Mouse (Mus musculus) left cerebral cortex, postnatal 4 days (tissue): ENCODE results near the gene Rras. TPM values are rescaled to one million over a fixed set of nuclear protein-coding genes. Genes with fewer than 3 reads are reported as not detected.
A peak's percentile ranks its signal among the peaks of the same experiment; 100 is the strongest.

ENCODE experiments used
- DNase-seq: peaks from one replicate; pipeline ENCODE4 v3.0.0-alpha.2; 2022
- intact Hi-C: fragments of 180-260 bp; cut with DNase I; formaldehyde crosslinking; loops from one replicate; pipeline ENCODE4 v1.15.1; 2025
- total RNA-seq, 2 experiments: library from RNA; stranded (reverse); gene quantifications; 2 replicates each; pipeline ENCODE4 v1.2.3; 2021

The Rras gene
- 1 to 10 TPM; 6.9 to 7.2 TPM for total RNA-seq

DNA sequence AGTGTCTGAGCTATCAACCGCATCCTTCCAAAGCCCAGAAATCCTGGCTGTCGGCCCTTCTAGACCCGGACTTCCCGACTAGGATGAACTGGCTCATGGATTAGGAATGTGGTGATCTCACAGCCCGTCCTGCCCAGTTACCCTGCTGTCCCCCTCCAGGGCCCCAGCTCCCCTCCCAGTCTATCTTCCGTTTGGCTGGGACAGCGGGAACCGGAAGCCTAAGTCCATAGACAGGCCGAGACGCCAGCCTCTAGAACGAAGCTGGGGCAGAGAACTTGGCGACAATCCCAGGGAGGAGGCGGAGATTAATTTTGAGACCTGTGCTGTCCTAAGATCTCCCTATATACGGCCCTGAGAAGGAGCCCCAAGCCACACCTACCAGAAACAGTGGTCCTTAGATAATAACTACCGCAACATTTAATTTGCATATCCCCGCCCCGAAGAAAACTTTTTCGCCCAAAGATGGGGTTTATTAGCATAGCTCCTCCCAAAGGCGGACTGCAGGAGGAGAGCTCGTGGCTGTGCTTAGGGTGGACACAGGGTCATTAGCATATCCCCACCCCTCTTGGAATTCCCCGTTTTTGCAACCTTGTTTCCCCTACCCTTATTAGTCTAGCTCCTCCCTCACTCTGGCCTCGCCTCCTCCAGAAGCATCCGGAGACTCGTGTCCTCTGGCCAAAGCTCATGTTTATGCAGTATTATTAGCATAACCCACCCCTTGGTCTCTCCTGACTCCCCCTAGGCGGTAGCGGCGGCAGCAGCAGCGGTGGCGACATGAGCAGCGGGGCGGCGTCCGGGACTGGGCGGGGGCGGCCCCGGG lies at the start of gene Rras:
Gene Rras, plus strand, starts transcription at position 720 of the 820 bp plus-strand sequence.
- peak; percentile 74 for DNase-seq
- intact Hi-C loops: no loop called here

DNA sequence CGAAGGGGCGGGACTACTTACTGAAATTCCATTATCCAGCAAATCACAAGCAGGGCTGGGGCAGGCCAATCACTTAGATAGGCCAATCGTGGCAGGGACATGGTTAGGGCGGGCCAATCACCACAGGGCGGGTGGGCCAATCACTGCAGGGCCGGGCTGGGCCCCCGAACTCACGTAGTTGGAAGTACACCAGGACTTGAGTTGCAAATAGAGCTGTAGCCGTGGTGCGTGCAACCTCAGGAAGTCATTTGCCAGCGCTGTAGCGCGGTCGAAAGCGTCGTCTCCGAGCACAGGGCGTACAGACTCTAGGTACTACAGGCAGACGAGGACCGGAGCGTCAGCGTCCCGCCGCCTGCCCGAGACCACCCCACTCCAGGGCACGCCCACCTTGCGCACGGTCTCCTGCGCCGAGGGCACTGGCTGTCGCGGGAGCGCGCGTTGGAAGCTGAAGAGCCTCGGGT lies 47.5 kb upstream of the Rras start:
- peak; percentile 93 for DNase-seq
- intact Hi-C loops: no loop called here

DNA sequence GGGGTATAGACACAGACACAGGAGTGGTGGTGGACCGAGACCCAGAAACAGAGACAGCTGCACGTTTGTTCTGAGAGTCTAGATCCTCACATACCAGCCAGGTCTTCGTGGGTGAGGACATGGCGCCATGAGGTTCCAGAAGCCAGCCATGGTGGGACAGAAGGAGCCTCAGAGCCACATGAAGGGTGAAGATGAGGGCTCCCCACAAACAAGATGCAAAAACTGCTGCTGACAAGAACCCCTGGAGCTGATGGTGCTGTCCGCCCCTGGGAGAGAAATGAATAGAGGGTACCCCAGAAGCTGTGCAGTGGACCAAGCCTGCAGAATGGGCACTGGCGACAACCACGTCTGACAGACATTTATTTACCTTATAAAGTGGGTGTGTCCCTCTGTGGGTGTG lies 46.6 kb upstream of the Rras start:
- DNase-seq: no peak
- intact Hi-C loops: no loop called here

DNA sequence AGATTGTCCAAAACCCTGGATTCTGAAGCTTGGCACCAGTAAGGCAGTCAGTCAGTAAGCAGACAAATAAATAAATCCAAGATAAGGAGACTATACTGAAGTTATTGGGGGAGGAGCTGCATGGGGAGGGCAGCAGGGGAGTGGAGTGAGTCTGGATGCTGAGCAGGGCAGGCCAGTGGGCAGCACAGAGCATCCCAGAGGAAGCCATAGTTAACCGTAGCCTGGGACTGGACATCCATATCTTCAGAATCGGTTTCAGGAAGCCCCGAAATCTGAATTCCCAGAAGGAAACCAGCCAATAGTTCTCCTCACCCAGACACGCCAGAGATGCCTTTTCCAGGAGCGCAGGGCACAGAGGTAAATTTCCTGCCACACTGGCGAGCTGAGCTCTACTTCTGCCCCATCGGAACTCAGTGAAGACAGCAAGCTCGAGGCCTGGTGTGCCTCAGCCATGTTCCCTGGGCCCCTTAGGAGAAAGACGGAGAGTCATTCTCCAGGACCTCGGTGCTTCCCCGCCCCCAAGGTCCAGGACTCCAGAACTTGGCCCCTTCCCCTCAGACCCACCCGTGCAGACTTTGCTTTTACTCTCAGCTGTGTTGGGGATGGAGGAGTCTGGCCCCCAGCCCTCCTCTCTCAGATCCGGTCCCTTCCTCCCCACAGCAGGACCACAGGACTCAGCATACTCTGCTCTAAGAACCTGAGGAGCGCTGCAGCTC lies 44.2 kb upstream of the Rras start:
- intact Hi-C loops: no loop called here

DNA sequence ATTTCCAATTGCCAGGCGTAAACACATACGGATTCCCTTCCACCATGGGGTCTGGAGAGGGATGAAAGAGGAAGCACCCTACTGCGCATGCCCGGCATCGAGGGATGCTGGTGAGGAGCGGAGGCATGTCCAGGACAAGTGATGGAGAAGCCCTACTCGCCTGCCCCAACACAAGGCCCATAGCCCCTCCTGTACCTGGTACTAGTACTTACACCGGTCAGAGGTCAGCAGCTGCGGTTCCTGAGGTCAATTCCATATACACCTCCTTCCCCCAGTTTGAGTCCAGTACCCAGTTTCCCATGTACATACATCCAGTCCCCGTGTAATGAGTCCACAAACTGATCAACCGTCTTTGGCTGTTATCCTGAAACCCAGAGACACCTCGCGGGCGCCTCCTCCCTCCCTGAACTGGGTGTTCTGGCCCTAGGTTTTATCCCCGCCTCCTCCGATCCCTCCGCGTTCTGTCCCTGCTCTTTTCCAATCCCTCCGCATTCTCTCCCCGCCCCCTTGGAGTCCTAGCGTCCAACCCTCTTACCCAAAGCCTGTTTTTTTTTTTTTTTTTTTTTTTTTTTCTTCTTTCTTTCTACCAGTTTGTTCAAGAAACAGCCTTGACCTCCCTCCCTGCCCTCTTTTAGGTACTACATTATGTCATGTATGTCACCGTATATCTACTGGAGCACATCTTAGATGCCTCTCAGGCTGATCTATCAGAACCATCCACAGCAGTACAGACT lies 43.2 kb upstream of the Rras start, which contains the start of gene Cpt1c:
Gene Cpt1c, minus strand, starts transcription at position 469 of the 734 bp plus-strand sequence.
- intact Hi-C loops: no loop called here

More for the DNA sequence above, 44.2 kb upstream of the Rras start:
- no peak for DNase-seq

DNA sequence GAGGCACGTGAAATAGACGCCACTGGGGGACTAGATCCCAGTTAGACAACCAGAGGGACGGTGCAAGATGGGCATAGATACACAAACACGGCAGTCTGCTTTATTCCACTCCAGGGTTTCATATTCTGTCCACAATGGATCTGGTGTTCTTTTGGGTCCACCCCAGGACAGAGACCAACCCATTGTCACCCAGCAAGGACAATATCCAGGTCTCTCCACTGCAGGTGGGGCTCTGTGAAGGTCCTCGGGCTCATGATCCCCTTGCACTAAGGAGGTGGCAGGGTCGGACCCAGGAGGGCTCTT lies 42.7 kb upstream of the Rras start:
- intact Hi-C loops: no loop called here
- no peak for DNase-seq

More for the DNA sequence above, 43.2 kb upstream of the Rras start, which contains the start of gene Cpt1c:
- peak; percentile 90 for DNase-seq

DNA sequence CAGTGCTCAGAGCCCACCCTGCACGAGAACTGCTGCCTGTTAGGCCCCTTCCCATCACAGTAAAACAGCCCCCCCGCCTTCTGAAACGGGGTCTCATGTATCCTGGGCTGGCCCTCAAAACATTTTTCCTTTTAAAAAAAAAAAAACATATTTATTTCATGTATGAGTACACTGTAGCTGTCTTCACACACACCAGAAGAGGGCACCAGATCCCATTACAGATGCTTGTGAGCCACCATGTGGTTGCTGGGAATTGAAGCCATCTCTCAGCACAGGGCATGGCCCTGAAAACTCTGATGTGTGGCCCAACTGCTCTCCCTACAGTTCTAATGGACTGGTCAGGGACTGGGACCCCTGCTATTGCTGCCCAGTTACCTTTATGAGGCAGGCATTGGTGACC lies 39.5 kb upstream of the Rras start:
- intact Hi-C loops: no loop called here
- DNase-seq: no peak

DNA sequence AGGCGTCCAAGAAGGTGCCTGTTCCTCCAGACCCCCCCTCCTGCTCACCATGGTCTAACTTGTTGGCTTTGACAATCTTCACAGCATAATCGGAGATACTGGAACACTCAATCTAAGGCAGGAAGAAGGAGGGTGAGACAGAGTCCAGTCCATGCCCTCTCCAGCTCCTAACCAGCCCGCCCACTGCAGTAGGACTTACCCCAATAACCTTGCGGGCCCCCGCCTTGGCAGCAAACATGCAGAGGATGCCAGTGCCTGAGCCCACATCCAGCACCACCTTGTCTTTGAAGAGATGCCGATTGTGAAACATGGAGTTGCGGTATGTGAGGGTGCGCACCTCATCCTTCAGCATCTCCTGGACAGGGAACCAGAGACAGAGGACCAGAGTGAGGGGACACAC lies 36.2 kb upstream of the Rras start:
- intact Hi-C loops: no loop called here

DNA sequence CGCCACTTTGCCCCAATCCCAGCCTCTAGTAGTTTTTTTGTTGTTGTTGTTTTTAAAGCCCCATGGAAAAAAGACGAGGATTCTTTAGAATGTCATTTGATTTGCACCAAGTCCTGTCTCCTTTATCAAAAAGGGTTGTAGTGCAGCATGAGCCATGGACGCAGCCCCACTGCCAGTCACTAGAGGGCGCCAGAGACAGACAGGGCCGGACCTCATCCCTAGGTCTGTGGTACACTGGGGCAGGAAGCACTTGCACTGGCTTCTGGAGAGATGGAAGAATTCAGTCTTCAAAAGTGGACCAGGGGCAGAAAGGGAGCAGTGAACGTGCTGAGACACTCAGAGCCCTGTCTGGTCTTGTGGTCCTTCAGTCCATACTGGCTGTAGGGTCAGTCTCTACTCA lies 34.7 kb upstream of the Rras start:
- intact Hi-C loops: no loop called here
- peak; percentile 86 for DNase-seq

More for the DNA sequence above, 36.2 kb upstream of the Rras start:
- DNase-seq: no peak

DNA sequence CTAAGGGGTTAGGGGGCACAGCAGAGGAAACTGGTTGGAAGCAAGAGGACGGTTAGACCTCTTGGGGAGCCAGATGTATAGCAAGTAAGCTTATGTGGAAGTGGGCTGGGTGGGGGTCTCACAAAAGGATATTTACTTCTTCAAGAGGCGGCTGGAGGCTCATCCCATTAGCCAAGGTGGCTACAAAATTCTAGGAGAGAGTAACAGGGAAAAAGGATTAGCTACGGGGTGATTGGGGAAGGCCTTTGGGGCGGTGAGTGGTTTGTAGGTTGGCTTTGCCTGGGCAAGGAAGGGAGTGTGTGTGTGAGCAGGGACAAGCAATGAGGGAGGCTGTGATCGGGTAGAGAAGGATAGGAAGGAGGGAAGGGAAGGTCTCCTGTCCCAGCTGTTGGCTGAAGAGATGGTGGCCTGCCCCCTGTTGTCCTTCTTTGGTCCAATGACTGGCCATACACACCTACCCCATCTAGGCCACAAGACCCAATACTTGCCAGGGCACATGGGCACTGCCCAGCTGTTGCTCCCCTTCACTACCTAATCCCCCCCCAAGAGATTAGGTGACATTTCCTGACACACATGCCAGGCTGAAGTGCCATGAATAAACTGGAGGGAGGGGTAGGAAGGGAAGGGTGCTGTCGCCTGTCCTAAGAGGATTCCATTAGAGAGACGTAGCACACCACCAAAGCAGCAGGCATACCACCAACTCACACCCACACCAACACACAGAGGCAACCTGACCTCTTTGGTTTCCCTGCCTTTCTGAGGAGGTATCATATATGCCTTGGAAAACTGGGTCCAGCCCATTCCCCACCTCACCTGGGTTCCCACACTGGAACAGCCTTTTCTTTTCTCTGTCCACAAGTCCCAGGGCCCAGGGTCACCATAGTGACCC lies 33.6 kb upstream of the Rras start:
- intact Hi-C loops: no loop called here
- DNase-seq: no peak

DNA sequence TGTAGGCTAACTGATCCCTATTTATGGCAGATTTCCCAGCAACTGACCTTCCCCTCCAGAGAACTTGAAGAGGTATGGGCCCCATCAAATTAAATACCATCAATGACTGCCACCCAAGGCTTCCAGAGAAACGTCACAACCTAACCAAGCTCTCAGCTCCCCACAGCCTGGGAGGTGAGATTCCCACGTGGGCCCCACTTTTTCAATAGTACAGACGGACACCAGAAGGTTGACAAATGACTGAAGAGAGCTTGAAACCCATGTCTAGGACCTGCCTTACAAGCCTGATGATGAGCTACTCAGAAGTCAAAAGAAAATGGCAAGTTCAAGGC lies 33.0 kb upstream of the Rras start:
- no peak for DNase-seq
- intact Hi-C loops: no loop called here

DNA sequence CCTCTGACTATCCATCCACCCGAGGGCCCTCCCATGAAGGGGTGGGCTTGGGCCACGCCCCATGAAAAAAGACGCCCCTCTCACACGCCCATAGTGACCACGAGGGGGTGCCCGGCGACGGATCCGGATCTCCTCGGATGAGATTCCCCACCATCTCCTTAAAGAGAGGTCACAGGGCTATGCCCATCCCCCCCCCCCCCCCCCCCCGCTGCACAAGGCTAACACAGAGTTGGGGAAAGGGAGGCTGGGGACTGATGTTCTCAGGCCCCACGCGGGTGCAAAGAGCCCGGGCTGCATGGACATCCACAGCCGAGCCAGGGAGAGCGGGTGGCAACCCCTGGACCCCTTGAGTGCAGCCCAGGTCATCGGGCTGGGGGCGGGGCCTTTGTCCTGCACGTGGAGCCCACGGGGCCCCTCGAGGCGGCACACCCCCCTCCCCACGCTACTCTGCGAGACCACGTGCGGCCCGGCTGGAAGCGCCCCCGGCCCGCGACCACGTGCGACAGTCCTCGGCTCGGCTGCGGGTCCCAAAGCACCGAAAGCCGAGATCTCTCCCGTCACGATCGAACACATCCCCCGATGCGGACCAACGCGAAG lies 32.1 kb upstream of the Rras start:
- DNase-seq: peak; percentile 87
- intact Hi-C loops: no loop called here

DNA sequence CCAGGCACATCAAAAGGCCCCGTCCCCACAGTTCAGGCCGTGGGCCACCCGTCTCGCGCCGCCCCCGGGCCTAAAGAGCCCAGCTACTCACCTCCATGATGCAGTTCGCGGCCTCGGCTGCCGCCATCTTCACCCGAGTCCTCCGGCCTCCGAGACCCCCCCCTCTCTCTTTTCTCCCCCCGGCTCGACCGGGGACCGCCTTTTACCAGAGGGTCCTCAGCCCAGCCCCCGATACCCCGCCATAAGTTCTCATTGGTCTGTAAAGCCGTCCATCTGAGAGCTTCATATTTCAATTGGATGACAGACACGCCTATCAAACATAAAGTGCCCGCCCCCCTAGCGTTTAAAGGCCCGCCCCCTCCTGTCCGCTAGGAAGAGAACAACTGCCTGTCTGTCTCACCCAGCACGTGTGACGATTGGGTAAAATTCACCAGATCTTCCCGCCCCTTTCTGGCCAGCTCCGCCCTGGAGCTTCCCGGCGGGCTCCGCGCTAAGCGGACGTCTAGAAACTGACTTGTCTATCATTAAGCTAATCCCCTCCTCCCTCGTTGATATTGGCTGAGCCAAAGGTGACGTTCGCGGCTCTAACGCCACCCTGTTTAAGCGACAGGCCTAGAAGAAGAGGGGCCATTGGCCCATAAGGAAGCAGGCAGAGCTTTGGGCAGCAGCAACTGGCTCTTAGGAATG lies 31.4 kb upstream of the Rras start, which contains the start of gene Prmt1:
Gene Prmt1, minus strand, starts transcription at position 377 of the 687 bp plus-strand sequence.
- intact Hi-C loops: no loop called here

DNA sequence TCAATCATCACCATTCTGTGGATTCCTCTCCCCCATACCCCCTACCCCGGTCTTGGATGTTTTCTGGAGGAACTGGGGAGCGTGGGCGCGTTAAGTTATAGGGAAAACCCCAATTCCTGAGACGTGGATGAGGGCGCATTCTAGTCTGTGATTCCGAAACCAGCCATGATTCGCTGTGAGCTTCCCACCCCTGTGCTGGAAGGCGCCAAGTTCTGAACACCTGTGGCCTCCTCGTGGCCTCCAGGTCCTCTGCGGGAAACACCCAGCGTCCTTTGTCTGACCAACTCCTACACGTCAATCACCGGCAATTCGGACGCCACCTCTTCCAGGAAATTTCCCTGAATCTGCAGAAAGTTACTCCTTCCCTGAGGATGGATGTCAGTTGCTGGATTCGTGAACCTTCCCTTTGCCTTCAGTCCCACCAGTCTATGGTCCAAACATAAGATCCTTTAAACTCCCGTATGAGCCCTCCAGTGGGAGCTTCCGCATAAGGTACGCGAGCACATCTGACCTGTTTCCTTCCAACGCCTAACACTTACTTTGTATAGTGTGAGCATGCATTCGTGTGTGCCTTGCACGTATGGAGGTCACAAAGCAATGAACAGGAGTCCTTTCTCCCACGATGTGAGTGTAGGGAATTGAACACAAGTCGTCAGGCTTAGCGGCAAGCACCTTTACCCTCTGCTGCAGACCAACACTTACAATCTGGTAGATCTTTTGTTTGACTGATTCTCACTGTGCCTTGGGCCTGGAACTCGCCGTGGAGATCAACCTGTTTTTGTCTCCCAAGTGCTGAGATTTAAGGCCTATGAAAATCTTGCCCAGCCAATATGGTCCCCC lies 30.7 kb upstream of the Rras start:
- DNase-seq: no peak

More for the DNA sequence above, 31.4 kb upstream of the Rras start, which contains the start of gene Prmt1:
- peak; percentile 98 for DNase-seq

DNA sequence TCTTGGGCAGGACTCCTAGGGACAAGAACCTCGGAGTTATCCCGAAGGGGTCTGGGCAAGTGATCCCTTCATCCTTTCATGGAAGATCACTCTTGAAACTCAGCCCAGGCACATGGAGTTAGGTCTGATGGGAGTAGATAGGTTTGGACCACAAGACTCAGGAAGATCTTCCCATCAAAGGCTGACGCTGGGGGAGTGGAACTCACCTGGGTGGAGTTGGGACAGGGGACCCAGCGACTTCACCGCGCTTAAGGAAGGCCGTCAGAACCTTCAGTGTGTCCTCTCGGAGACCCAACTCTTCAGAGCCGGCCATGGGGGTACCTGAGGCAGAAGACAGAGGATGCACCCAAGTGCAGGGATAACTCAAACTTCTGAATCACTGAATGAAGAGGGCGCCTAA lies 21.1 kb upstream of the Rras start:
- intact Hi-C loops: no loop called here
- DNase-seq: no peak

More for the DNA sequence above, 30.7 kb upstream of the Rras start:
- intact Hi-C loops: no loop called here

DNA sequence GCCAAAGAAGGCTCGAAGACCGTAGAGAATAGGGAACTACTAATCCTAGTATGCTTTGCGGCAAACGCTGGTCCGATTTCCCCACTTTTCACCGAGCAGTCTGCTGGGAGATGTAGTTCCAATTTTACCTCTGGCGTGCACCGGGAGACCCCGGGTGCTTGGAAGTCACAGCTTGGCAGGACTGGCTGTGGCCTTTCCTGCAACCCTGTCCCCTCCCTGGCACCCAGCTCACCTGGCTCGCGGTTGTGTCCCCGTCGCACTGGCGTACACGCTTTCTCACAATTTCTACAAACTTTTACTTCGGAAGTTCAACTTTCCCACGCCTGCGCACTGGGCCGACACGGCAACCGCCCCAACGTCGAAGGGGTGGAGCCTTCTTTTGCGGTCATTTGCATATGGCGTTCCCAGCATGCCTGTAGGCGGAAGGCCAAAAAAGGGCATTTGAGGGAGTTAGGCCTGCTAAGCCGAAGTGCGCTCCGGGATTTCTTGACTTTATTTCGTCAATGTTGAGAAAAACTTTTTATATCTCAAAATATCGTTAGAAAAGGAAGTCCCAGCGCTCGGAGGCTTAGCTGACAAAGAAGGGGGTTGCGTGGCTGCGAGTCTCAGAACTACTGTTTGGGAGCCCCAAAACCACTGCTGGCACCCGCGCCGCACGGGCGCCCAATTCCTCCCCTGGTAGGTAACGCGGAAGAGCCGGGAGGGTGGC lies 20.4 kb upstream of the Rras start, which contains the start of gene Irf3:
Gene Irf3, plus strand, starts transcription at position 418 of the 709 bp plus-strand sequence.
- peak; percentile 96 for DNase-seq
- intact Hi-C loops: no loop called here

DNA sequence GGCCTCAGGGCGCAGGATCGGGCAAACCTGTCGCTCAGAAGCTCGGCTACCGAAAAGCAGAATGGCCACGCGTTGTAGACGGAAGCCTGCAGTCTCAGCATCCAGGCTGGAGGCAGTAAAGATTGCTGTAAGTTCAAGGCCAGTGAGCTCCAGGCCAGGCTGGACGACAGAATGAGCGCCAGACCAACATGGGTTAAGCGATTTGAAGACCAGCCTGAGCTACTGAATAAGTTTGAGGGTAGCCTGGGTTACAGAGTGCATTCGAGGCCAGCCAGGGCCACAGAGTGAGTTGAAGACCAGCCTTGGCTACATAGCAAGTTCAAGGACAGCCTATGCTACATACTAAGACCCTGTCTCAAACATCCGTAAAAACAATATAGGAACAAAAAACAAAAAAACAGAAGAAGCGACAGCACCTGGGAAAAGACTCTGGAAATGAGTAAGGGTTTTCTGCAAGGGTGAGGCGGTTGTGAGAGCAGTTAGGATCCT lies 19.8 kb upstream of the Rras start:
- DNase-seq: no peak
- intact Hi-C loops: no loop called here
